Comparison of ENCODE assay signal across 11 mouse cellular contexts in genomic region chr2:157601435-157601839, GRCm38 (mm10). TPM values are rescaled to one million over a fixed set of nuclear protein-coding genes. Genes with fewer than 3 reads are reported as not detected.
A peak's percentile ranks its signal among the peaks of the same experiment; 100 is the strongest.
DNase-seq lines count a peak whose midpoint lies in the region; ATAC-seq and TF ChIP-seq lines count a peak whose summit lies in the region.
"Had no signal": no experiment of that assay in that cellular context is flagged by ENCODE, and none has a peak within 500 bp of the region (broad histone marks: within the 10 kb centered on the region; RNA-seq: fewer than 3 reads in every experiment).

No protein-coding gene starts in this region.

- no peak for TF ChIP-seq EP300 in heart, postnatal 0 days (IDR thresholded peaks at IDR 0.05; ENCODE audit: low read depth)

- H3K9ac ChIP-seq in limb, embryonic 14.5 days (ENCODE audit: low read depth, low read length, severe bottlenecking), result no peak overlapping the region
- H3K9ac ChIP-seq in heart, postnatal 0 days (replicated peaks; ENCODE audit: low read depth, low read length), result no peak overlapping the region
- H3K9ac ChIP-seq in kidney, embryonic 15.5 days, result no peak overlapping the region
- H3K9ac ChIP-seq: hindbrain, embryonic 15.5 days; liver, embryonic 15.5 days had no signal

- H3K4me1 ChIP-seq in limb, embryonic 14.5 days (ENCODE audit: control insufficient read depth, insufficient read depth, low read length), result no peaks in the 10 kb centered on the region
- peaks cover 7% of the 10 kb centered on the region; the same call in 1 of the 2 replicates for H3K4me1 ChIP-seq in limb, embryonic 10.5 days
- 0 out of 2 replicates have a peak, but pooled peaks cover 11% of the 10 kb centered on the region for H3K4me1 ChIP-seq in heart, postnatal 0 days (ENCODE audit: control insufficient read depth, insufficient read depth)
- H3K4me1 ChIP-seq in kidney, embryonic 15.5 days, result 0 out of 2 replicates have a peak, but pooled peaks cover 11% of the 10 kb centered on the region
- H3K4me1 ChIP-seq: liver, embryonic 15.5 days had no signal

- DNase-seq in limb, embryonic 14.5 days (ENCODE audit: low spot score), result peak; percentile 51
- no peak for DNase-seq in limb, embryonic 10.5 days (ENCODE audit: low spot score)
- DNase-seq in heart, postnatal 0 days (ENCODE audit: low spot score), result peak; percentile 32
- DNase-seq in mesoderm, embryonic 11.5 days (ENCODE audit: low read depth, low spot score), result peak; percentile 13
- no peak for DNase-seq in Muller cell, postnatal 12 days (ENCODE audit: inconsistent ontology term)
- DNase-seq in embryo, embryonic 11 days, result no peak

- H3K9me3 ChIP-seq in limb, embryonic 14.5 days (ENCODE audit: control insufficient read depth, low read length), result no peaks in the 10 kb centered on the region
- H3K9me3 ChIP-seq in limb, embryonic 10.5 days (replicated peaks), result no peaks in the 10 kb centered on the region
- H3K9me3 ChIP-seq in heart, postnatal 0 days (replicated peaks; ENCODE audit: control insufficient read depth, low read length), result no peaks in the 10 kb centered on the region
- no peaks in the 10 kb centered on the region for H3K9me3 ChIP-seq in kidney, embryonic 15.5 days (replicated peaks)
- H3K9me3 ChIP-seq: hindbrain, embryonic 15.5 days; liver, embryonic 15.5 days had no signal

- no peaks in the 10 kb centered on the region for H3K27me3 ChIP-seq in limb, embryonic 14.5 days (ENCODE audit: control insufficient read depth, insufficient read depth, low read length)
- peaks cover 16% of the 10 kb centered on the region for H3K27me3 ChIP-seq in limb, embryonic 10.5 days (ENCODE audit: low read depth, poor library complexity, severe bottlenecking)
- H3K27me3 ChIP-seq in heart, postnatal 0 days (ENCODE audit: control insufficient read depth, insufficient read depth, low read length), result no peaks in the 10 kb centered on the region
- H3K27me3 ChIP-seq in kidney, embryonic 15.5 days, result peaks cover 15% of the 10 kb centered on the region; the same call in 1 of the 2 replicates

- no peak; the same call in 1 of the 2 replicates for ATAC-seq in limb, embryonic 14.5 days (ENCODE audit: low FRiP score, low read depth)
- ATAC-seq in heart, postnatal 0 days (ENCODE audit: insufficient read depth, low read depth), result peak; percentile 76
- peak; percentile 72 for ATAC-seq in kidney, embryonic 15.5 days (replicated peaks; ENCODE audit: low FRiP score)
- no peak for ATAC-seq in activated CD4-positive, CD25-positive, alpha-beta regulatory T cell, adult 4 months

- 52% methylated on average over 6 of the region's 6 CpGs for WGBS in limb, embryonic 14.5 days
- 79% methylated on average over 6 of the region's 6 CpGs for WGBS in limb, embryonic 10.5 days
- 19% methylated on average over 6 of the region's 6 CpGs for WGBS in heart, postnatal 0 days
- WGBS in kidney, embryonic 15.5 days, result 50% methylated on average over 6 of the region's 6 CpGs

- no peak for TF ChIP-seq CTCF in heart, postnatal 0 days (IDR thresholded peaks at IDR 0.05; ENCODE audit: low read depth)

- H3K4me3 ChIP-seq in limb, embryonic 14.5 days (replicated peaks; ENCODE audit: low read length), result no peak overlapping the region
- no peak overlapping the region for H3K4me3 ChIP-seq in limb, embryonic 10.5 days
- no peak overlapping the region for H3K4me3 ChIP-seq in heart, postnatal 0 days (ENCODE audit: low read depth, low read length)
- no peak overlapping the region for H3K4me3 ChIP-seq in kidney, embryonic 15.5 days (replicated peaks)
- H3K4me3 ChIP-seq: hindbrain, embryonic 15.5 days; left cerebral cortex, adult 2 months; liver, embryonic 15.5 days had no signal

- H3K27ac ChIP-seq in limb, embryonic 14.5 days (replicated peaks; ENCODE audit: low read depth, low read length), result no peak overlapping the region
- H3K27ac ChIP-seq in limb, embryonic 10.5 days, result no peak overlapping the region
- H3K27ac ChIP-seq in heart, postnatal 0 days (ENCODE audit: low read depth), result no peak overlapping the region
- peak overlapping the region; percentile 68; the same call in 1 of the 2 replicates for H3K27ac ChIP-seq in kidney, embryonic 15.5 days
- H3K27ac ChIP-seq: hindbrain, embryonic 15.5 days; left cerebral cortex, adult 2 months; liver, embryonic 15.5 days had no signal

- no peaks in the 10 kb centered on the region for H3K36me3 ChIP-seq in limb, embryonic 14.5 days (ENCODE audit: control insufficient read depth, insufficient read depth, low read length)
- no peaks in the 10 kb centered on the region for H3K36me3 ChIP-seq in limb, embryonic 10.5 days
- H3K36me3 ChIP-seq in heart, postnatal 0 days (replicated peaks; ENCODE audit: control insufficient read depth, insufficient read depth, low read length), result no peaks in the 10 kb centered on the region
- H3K36me3 ChIP-seq in kidney, embryonic 15.5 days, result no peaks in the 10 kb centered on the region
- H3K36me3 ChIP-seq: hindbrain, embryonic 15.5 days; liver, embryonic 15.5 days had no signal

- no peak for TF ChIP-seq POLR2A in limb, embryonic 14.5 days (IDR thresholded peaks at IDR 0.05; ENCODE audit: borderline replicate concordance, extremely low read depth, insufficient read depth, insufficient read length)

- no peak overlapping the region for H3K4me2 ChIP-seq in limb, embryonic 14.5 days (replicated peaks; ENCODE audit: low read depth, low read length, severe bottlenecking)
- H3K4me2 ChIP-seq in heart, postnatal 0 days (ENCODE audit: low read depth, low read length), result no peak overlapping the region
- H3K4me2 ChIP-seq in kidney, embryonic 15.5 days, result no peak overlapping the region
- H3K4me2 ChIP-seq: hindbrain, embryonic 15.5 days; liver, embryonic 15.5 days had no signal

RNA-seq across cellular contexts. Expression of gene Blcap, which starts 30.4 kb away (rescaled TPM):
- 65.4 and 83.0 TPM in 2 replicates for polyA plus RNA-seq in limb, embryonic 14.5 days (2012; rRNA removed)
- 60.3 and 74.2 TPM in 2 replicates for polyA plus RNA-seq in limb, embryonic 14.5 days (2014; fragmentation: Nextera tagmentation; extraction: Ambion mirVana)
- 58.0 and 66.9 TPM in 2 replicates for polyA plus RNA-seq in limb, embryonic 10.5 days (2016; fragmentation: Nextera tagmentation; extraction: Ambion mirVana)
- 33.1 and 35.5 TPM in 2 replicates for total RNA-seq in heart, postnatal 0 days (2014; rRNA removed; ENCODE audit: low replicate concordance)
- 48.9 and 49.5 TPM in 2 replicates for polyA plus RNA-seq in heart, postnatal 0 days (2015; fragmentation: Nextera tagmentation; extraction: Ambion mirVana)
- polyA plus RNA-seq in kidney, embryonic 15.5 days (2015; fragmentation: Nextera tagmentation; extraction: Ambion mirVana), result 48.3 and 51.6 TPM in 2 replicates
- 10 to 100 TPM; 12.9 to 17.7 TPM for polyA plus RNA-seq in activated CD4-positive, CD25-positive, alpha-beta regulatory T cell, adult 4 months (2017; shearing (Covaris generic))

RNA-seq across cellular contexts. Expression of gene Nnat, which starts 41.6 kb away (rescaled TPM):
- 452 and 589 TPM in 2 replicates for polyA plus RNA-seq in limb, embryonic 14.5 days (2012; rRNA removed)
- 299 and 356 TPM in 2 replicates for polyA plus RNA-seq in limb, embryonic 14.5 days (2014; fragmentation: Nextera tagmentation; extraction: Ambion mirVana)
- polyA plus RNA-seq in limb, embryonic 10.5 days (2016; fragmentation: Nextera tagmentation; extraction: Ambion mirVana), result 2,112 and 2,427 TPM in 2 replicates
- 23.8 and 27.9 TPM in 2 replicates for total RNA-seq in heart, postnatal 0 days (2014; rRNA removed; ENCODE audit: low replicate concordance)
- polyA plus RNA-seq in heart, postnatal 0 days (2015; fragmentation: Nextera tagmentation; extraction: Ambion mirVana), result 13.1 and 13.8 TPM in 2 replicates
- 238 and 287 TPM in 2 replicates for polyA plus RNA-seq in kidney, embryonic 15.5 days (2015; fragmentation: Nextera tagmentation; extraction: Ambion mirVana)
- polyA plus RNA-seq in activated CD4-positive, CD25-positive, alpha-beta regulatory T cell, adult 4 months (2017; shearing (Covaris generic)), result under 1 TPM in 1 of 2 experiments, not detected in 1; 0.56 TPM

Comparison
In these comparisons a context has a peak if more than half of its experiments do, and no peak if none do; other contexts are left out.
1. DNase-seq: peak in limb, embryonic 14.5 days (single experiment), heart, postnatal 0 days (single experiment) and mesoderm, embryonic 11.5 days (single experiment); none in limb, embryonic 10.5 days (single experiment), Muller cell, postnatal 12 days (single experiment) and embryo, embryonic 11 days (single experiment).
2. ATAC-seq: peak in heart, postnatal 0 days (single experiment) and kidney, embryonic 15.5 days (single experiment); none in limb, embryonic 14.5 days (single experiment) and activated CD4-positive, CD25-positive, alpha-beta regulatory T cell, adult 4 months (single experiment).
3. RNA of gene Nnat, which starts 41.6 kb away (polyA plus RNA-seq): 2,112 to 2,427 TPM in limb, embryonic 10.5 days, 299 to 589 TPM in limb, embryonic 14.5 days and 238 to 287 TPM in kidney, embryonic 15.5 days; 13.1 to 13.8 TPM in heart, postnatal 0 days and 0.56 TPM in activated CD4-positive, CD25-positive, alpha-beta regulatory T cell, adult 4 months; every median in the first group is over 10 times any median in the second.